Mouse (Mus musculus): ENCODE results near the gene Slf2.
A peak's percentile ranks its signal among the peaks of the same experiment; 100 is the strongest.

The Slf2 gene

GRCm38 (mm10) chr19:45010646-45011045 lies 79.7 kb downstream of the Slf2 start:
- no peak for DNase-seq (ENCODE audit: low read depth, low spot score)

GRCm38 (mm10) chr19:45012219-45012618 lies 81.3 kb downstream of the Slf2 start:
- no peak for DNase-seq (ENCODE audit: low read depth, low spot score)

- DNase-seq (ENCODE audit: low read depth, low spot score): no peak
Measured at GRCm38 (mm10) chr19:45012636-45013035, 81.7 kb downstream of the Slf2 start.

GRCm38 (mm10) chr19:45013581-45014225 lies 82.8 kb downstream of the Slf2 start:
- DNase-seq (ENCODE audit: low read depth, low spot score): no peak

- no peak for DNase-seq (ENCODE audit: low read depth, low spot score)
Measured at GRCm38 (mm10) chr19:45014335-45014971, 83.5 kb downstream of the Slf2 start, which contains the start of gene Lzts2. TSS of gene Lzts2 (plus strand) at chr19:45014414.

GRCm38 (mm10) chr19:45014981-45015402 lies 84.0 kb downstream of the Slf2 start:
- no peak for DNase-seq (ENCODE audit: low read depth, low spot score)

- no peak for DNase-seq (ENCODE audit: low read depth, low spot score)
Measured at GRCm38 (mm10) chr19:45015518-45016281, 84.7 kb downstream of the Slf2 start.

GRCm38 (mm10) chr19:45016341-45017215 lies 85.6 kb downstream of the Slf2 start:
- DNase-seq (ENCODE audit: low read depth, low spot score): peak; percentile 53

- DNase-seq (ENCODE audit: low read depth, low spot score): peak; percentile 48
Measured at GRCm38 (mm10) chr19:45017216-45017771, 86.3 kb downstream of the Slf2 start.

- peak; percentile 48 for DNase-seq (ENCODE audit: low read depth, low spot score)
Measured at GRCm38 (mm10) chr19:45017909-45018308, 87.0 kb downstream of the Slf2 start.

- no peak for DNase-seq (ENCODE audit: low read depth, low spot score)
Measured at GRCm38 (mm10) chr19:45018351-45018831, 87.4 kb downstream of the Slf2 start.

GRCm38 (mm10) chr19:45020348-45020747 lies 89.4 kb downstream of the Slf2 start:
- DNase-seq (ENCODE audit: low read depth, low spot score): no peak

- DNase-seq (ENCODE audit: low read depth, low spot score): no peak
Measured at GRCm38 (mm10) chr19:45021362-45021761, 90.4 kb downstream of the Slf2 start.

GRCm38 (mm10) chr19:45023993-45024392 lies 93.0 kb downstream of the Slf2 start:
- DNase-seq (ENCODE audit: low read depth, low spot score): no peak

GRCm38 (mm10) chr19:45024775-45025174 lies 93.8 kb downstream of the Slf2 start:
- no peak for DNase-seq (ENCODE audit: low read depth, low spot score)

- DNase-seq (ENCODE audit: low read depth, low spot score): no peak
Measured at GRCm38 (mm10) chr19:45025937-45026568, 95.1 kb downstream of the Slf2 start.

- no peak for DNase-seq (ENCODE audit: low read depth, low spot score)
Measured at GRCm38 (mm10) chr19:45026958-45027670, 96.2 kb downstream of the Slf2 start.

- DNase-seq (ENCODE audit: low read depth, low spot score): no peak
Measured at GRCm38 (mm10) chr19:45027848-45028247, 96.9 kb downstream of the Slf2 start.

- no peak for DNase-seq (ENCODE audit: low read depth, low spot score)
Measured at GRCm38 (mm10) chr19:45028746-45029145, 97.8 kb downstream of the Slf2 start.

- DNase-seq (ENCODE audit: low read depth, low spot score): no peak
Measured at GRCm38 (mm10) chr19:45029571-45029970, 98.6 kb downstream of the Slf2 start.
